Mouse (Mus musculus): ENCODE data around the gene Amhr2. TPM values are rescaled to one million over a fixed set of nuclear protein-coding genes. Genes with fewer than 3 reads are reported as not detected.
A peak's percentile ranks its signal among the peaks of the same experiment; 100 is the strongest.

Amhr2 gene
- polyA plus RNA-seq, 1 experiment: 3.2 TPM

DNA sequence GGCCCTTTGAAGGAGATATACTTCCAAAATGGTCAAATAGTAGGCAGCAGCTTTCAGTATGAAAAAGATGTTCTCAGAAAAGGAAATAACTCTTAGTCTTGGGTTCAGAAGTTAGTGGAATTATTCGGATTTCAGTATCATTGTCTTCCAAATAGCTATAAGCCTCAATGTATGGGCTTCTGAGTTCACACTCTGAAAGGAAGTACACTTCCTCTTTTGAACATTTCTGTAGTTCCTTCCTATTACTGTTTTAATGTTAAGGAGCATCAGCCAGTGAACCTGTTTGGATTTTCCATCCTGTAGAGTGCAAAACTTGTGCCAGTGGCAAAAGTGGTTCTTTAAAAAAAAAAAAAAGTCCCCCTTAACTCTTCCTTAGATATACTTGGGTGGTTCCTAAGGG lies 13.1 kb upstream of the Amhr2 start:
- H3K4me3 ChIP-seq (replicated peaks; ENCODE audit: insufficient read depth, low read depth, low read length): no peak overlapping the region
- WGBS: 90% methylated on average over 1 of the region's 1 CpGs
- DNase-seq: no peak
- H3K27me3 ChIP-seq (ENCODE audit: control insufficient read depth, insufficient read depth, low read length): no peaks in the 10 kb centered on the region
- H3K27ac ChIP-seq (ENCODE audit: insufficient read depth, low read length): no peak overlapping the region
- TF ChIP-seq CTCF (IDR thresholded peaks at IDR 0.05; ENCODE audit: borderline replicate concordance, insufficient read depth, low read depth, low read length) (no peak), POLR2A (IDR thresholded peaks at IDR 0.05; ENCODE audit: borderline replicate concordance, insufficient read depth, low read length) (no peak)
- H3K4me1 ChIP-seq (ENCODE audit: control insufficient read depth, insufficient read depth, low read length): no peaks in the 10 kb centered on the region

DNA sequence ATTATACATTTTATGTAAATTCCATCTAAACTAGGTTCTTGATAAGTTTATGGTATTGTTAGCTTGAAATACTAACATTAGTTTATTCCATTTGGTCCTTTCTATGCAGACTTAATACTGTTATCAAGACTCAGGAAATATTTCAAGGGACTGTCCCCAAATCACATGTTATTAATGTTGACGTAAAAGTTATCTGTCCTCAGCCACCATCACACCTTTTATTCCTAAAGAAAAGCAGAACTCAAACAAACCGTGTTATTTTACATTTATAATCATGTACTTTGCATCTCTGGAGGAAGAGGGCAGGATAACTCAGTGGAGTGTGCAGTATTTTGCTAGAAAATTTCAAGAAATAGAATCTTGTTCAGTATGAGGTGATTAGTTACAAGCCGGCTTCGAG lies 12.0 kb upstream of the Amhr2 start:
- TF ChIP-seq CTCF (IDR thresholded peaks at IDR 0.05; ENCODE audit: borderline replicate concordance, insufficient read depth, low read depth, low read length) (no peak), POLR2A (IDR thresholded peaks at IDR 0.05; ENCODE audit: borderline replicate concordance, insufficient read depth, low read length) (no peak)
- DNase-seq: no peak
- Histone ChIP-seq H3K27me3 (ENCODE audit: control insufficient read depth, insufficient read depth, low read length) (no peaks in the 10 kb centered on the region), H3K27ac (ENCODE audit: insufficient read depth, low read length) (no peak overlapping the region), H3K4me3 (replicated peaks; ENCODE audit: insufficient read depth, low read depth, low read length) (no peak overlapping the region), H3K4me1 (ENCODE audit: control insufficient read depth, insufficient read depth, low read length) (no peaks in the 10 kb centered on the region)
- 88% methylated on average over 4 of the region's 4 CpGs for WGBS

DNA sequence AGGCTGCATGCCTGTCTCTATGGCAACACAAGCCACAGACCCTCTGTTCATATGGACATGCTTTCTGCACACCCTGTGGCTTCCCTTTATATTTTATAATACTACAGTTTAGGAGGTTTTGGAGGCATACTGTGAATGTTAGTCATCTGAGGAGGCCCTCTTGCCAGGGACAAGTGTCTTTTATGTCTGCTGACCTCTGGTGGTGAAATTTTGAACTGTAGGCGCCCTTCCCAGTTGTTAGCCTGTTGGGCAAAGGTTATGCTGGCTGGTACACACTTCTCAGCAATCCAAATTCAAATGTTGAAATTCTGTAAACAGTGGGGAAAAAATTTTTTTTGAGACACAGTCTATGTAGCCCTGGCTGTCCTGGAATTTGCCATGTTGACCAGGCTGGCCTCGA lies 2.7 kb upstream of the Amhr2 start:
- H3K27me3 ChIP-seq (ENCODE audit: control insufficient read depth, insufficient read depth, low read length): no peaks in the 10 kb centered on the region
- DNase-seq: peak; percentile 75 to 85
- no peak overlapping the region for H3K27ac ChIP-seq (ENCODE audit: insufficient read depth, low read length)
- WGBS: 51% methylated on average over 2 of the region's 2 CpGs
- no peaks in the 10 kb centered on the region for H3K4me1 ChIP-seq (ENCODE audit: control insufficient read depth, insufficient read depth, low read length)
- TF ChIP-seq CTCF (IDR thresholded peaks at IDR 0.05; ENCODE audit: borderline replicate concordance, insufficient read depth, low read depth, low read length) (peak; percentile 71), POLR2A (IDR thresholded peaks at IDR 0.05; ENCODE audit: borderline replicate concordance, insufficient read depth, low read length) (no peak)
- no peak overlapping the region for H3K4me3 ChIP-seq (replicated peaks; ENCODE audit: insufficient read depth, low read depth, low read length)

DNA sequence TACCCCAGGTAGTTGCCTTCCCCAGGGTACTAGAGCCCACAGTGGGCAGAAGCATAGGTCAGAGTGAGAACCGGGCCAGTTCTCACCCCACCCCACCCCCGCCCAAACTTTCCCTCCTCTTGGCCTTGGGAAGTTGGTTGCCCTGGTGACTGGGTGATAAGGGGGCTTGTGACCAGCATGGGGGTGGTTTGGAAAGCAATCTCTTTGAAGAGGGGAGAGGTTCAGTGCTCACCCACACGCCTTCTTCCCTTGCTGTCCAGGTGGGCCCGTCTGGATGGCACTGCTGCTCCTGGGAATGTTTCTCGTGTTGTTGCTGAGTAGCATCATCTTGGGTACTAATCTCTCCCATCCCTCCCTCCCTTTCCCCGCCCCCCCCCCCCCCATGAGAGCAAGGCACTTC lies 1.3 kb downstream of the Amhr2 start:
- 62% methylated on average over 5 of the region's 6 CpGs for WGBS
- Histone ChIP-seq H3K4me3 (replicated peaks; ENCODE audit: insufficient read depth, low read depth, low read length) (no peak overlapping the region), H3K27me3 (ENCODE audit: control insufficient read depth, insufficient read depth, low read length) (no peaks in the 10 kb centered on the region), H3K27ac (ENCODE audit: insufficient read depth, low read length) (no peak overlapping the region), H3K4me1 (ENCODE audit: control insufficient read depth, insufficient read depth, low read length) (no peaks in the 10 kb centered on the region)
- no peak for DNase-seq
- TF ChIP-seq CTCF (IDR thresholded peaks at IDR 0.05; ENCODE audit: borderline replicate concordance, insufficient read depth, low read depth, low read length): no peak
- no peak for TF ChIP-seq POLR2A (IDR thresholded peaks at IDR 0.05; ENCODE audit: borderline replicate concordance, insufficient read depth, low read length)

DNA sequence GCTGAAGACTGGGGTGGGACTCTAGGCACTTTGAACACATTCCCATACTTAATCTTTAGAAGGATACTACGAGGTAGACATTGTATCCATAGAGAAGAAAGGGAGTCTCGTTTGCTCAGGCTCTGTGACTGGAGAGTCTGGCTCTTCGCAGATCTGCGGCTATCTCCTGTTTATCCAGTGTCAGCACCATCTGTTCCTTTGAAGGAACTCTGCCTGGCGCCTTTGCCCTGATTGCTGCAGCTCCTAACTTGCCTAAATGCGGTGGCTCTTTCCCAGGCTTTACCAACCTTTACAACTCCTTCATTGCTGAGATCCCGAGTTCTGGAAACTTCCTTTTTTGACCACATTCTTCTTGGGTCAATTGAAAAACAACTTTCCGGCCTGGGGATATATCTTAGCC lies 4.2 kb downstream of the Amhr2 start:
- H3K27ac ChIP-seq (ENCODE audit: insufficient read depth, low read length): no peak overlapping the region
- H3K27me3 ChIP-seq (ENCODE audit: control insufficient read depth, insufficient read depth, low read length): no peaks in the 10 kb centered on the region
- WGBS: 50% methylated on average over 8 of the region's 8 CpGs
- no peak for DNase-seq
- H3K4me1 ChIP-seq (ENCODE audit: control insufficient read depth, insufficient read depth, low read length): no peaks in the 10 kb centered on the region; the same call in 1 of the 2 replicates
- H3K4me3 ChIP-seq (replicated peaks; ENCODE audit: insufficient read depth, low read depth, low read length): no peak overlapping the region
- no peak for TF ChIP-seq POLR2A (IDR thresholded peaks at IDR 0.05; ENCODE audit: borderline replicate concordance, insufficient read depth, low read length)
- TF ChIP-seq CTCF (IDR thresholded peaks at IDR 0.05; ENCODE audit: borderline replicate concordance, insufficient read depth, low read depth, low read length): no peak

DNA sequence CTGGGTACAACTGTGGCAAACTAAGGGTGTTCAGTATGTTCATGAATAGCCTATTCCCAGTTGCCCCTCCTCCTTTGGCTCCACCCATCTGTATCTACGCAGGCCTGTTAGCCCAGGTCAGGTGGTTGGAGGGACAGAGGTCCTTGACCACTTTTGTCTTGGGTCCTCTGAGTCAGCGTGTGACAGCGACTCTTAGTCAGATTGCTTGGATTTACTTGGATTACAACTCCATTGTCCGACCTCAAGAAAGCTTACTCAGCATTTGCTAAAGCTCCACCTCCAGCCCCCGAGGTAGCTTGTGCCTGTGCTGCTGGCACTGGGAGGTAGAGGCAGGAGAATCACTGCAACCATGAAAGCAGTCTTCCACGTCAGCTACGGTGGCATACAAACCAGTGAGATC lies 5.8 kb downstream of the Amhr2 start:
- H3K4me1 ChIP-seq (ENCODE audit: control insufficient read depth, insufficient read depth, low read length): no peaks in the 10 kb centered on the region; the same call in 1 of the 2 replicates
- WGBS: 37% methylated on average over 7 of the region's 7 CpGs
- no peak for DNase-seq
- no peak for TF ChIP-seq POLR2A (IDR thresholded peaks at IDR 0.05; ENCODE audit: borderline replicate concordance, insufficient read depth, low read length)
- no peak for TF ChIP-seq CTCF (IDR thresholded peaks at IDR 0.05; ENCODE audit: borderline replicate concordance, insufficient read depth, low read depth, low read length)
- no peak overlapping the region for H3K27ac ChIP-seq (ENCODE audit: insufficient read depth, low read length)
- no peak overlapping the region for H3K4me3 ChIP-seq (replicated peaks; ENCODE audit: insufficient read depth, low read depth, low read length)
- no peaks in the 10 kb centered on the region for H3K27me3 ChIP-seq (ENCODE audit: control insufficient read depth, insufficient read depth, low read length)

DNA sequence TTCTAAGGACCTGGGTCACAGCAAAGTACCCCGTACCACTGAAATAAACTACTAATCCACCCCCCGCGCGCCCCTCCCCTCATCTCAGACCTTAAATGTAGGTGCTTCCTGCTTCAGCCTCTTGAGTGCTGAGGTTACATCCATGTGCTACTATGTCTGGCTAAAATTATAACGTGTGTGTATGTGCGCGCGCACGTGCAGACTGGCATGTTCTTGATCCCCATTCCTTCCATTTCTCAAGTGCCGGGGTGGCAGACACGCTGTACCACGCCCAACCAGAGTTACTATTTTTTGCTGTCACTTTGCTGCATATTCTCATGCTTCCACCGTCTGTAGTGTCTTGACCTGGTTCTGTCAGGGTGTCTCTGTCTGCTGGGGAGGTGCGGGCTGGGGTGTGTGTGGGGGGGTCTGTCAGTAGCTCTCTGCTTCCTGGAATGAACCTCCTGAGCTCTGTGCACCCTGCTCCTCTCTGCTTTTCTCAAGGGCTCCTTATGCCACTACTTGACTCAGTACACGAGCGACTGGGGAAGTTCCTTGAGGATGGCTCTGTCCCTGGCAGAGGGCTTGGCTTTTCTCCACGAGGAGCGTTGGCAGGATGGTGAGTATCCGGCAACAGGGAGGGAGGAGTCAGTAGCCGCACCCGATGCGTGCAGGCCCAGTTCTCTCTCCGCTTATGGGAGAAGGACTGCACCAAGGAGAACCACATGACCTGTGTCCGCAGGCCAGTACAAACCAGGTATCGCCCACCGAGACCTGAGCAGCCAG lies 6.7 kb downstream of the Amhr2 start:
- Histone ChIP-seq H3K27me3 (ENCODE audit: control insufficient read depth, insufficient read depth, low read length) (no peaks in the 10 kb centered on the region), H3K4me3 (replicated peaks; ENCODE audit: insufficient read depth, low read depth, low read length) (no peak overlapping the region), H3K27ac (ENCODE audit: insufficient read depth, low read length) (no peak overlapping the region), H3K4me1 (ENCODE audit: control insufficient read depth, insufficient read depth, low read length) (no peaks in the 10 kb centered on the region; the same call in 1 of the 2 replicates)
- TF ChIP-seq CTCF (IDR thresholded peaks at IDR 0.05; ENCODE audit: borderline replicate concordance, insufficient read depth, low read depth, low read length) (no peak), POLR2A (IDR thresholded peaks at IDR 0.05; ENCODE audit: borderline replicate concordance, insufficient read depth, low read length) (no peak)
- WGBS: 62% methylated on average over 26 of the region's 26 CpGs
- DNase-seq: peak in 1 of 2 experiments; percentile 35

DNA sequence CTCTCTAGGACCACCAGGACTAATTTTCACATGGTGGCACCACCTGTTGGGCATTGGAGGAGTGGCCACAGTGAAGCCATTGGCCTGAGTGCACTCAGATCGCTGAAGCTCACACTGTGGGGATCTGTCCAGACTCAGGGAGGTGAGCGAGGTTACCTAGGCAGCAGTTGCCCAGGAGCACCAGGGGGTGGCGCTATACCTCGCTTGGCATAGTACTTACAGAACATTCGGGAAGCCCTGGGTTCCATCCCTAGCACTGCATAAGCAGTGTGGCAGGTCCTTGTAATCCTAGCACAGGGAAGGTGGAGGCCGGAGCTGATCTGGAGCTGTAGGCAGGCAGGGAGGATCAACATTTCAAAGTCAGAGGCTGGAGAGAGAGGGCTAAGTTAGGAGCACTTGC lies 10.8 kb downstream of the Amhr2 start:
- DNase-seq: no peak
- H3K27me3 ChIP-seq (ENCODE audit: control insufficient read depth, insufficient read depth, low read length): no peaks in the 10 kb centered on the region
- peaks cover 6% of the 10 kb centered on the region for H3K4me1 ChIP-seq (ENCODE audit: control insufficient read depth, insufficient read depth, low read length)
- H3K27ac ChIP-seq (ENCODE audit: insufficient read depth, low read length): no peak overlapping the region
- no peak overlapping the region for H3K4me3 ChIP-seq (replicated peaks; ENCODE audit: insufficient read depth, low read depth, low read length)
- TF ChIP-seq POLR2A (IDR thresholded peaks at IDR 0.05; ENCODE audit: borderline replicate concordance, insufficient read depth, low read length) (no peak), CTCF (IDR thresholded peaks at IDR 0.05; ENCODE audit: borderline replicate concordance, insufficient read depth, low read depth, low read length) (peak; percentile 50; the same call in 1 of the 2 replicates)
- 32% methylated on average over 6 of the region's 6 CpGs for WGBS

All from cerebellum, adult 2 months (tissue).